Mouse (Mus musculus) embryonic facial prominence, embryonic 11.5 days (tissue): Measurements from ENCODE around the gene Gabarap. TPM values are rescaled to one million over a fixed set of nuclear protein-coding genes. Genes with fewer than 3 reads are reported as not detected.
A peak's percentile ranks its signal among the peaks of the same experiment; 100 is the strongest.

Experiments used
- ATAC-seq: fragments of 200-750 bp; cut with Nextera tagmentation; replicated peaks from 2 replicates; pipeline ENCODE4 v1.8.0; 2017; ENCODE audit warnings: low read depth; ENCODE audit not compliant: insufficient number of reproducible peaks, low FRiP score, low TSS enrichment
- DNase-seq: peaks from one replicate; pipeline ENCODE4 v3.0.0-alpha.2; 2015; ENCODE audit warnings: low spot score
- H3K27ac ChIP-seq: fragments of 300-500 bp; sonication (generic); replicated peaks from 2 replicates; pipeline ENCODE4 v1.5.1; 2014; ENCODE audit warnings: mild to moderate bottlenecking, low read depth, low read length, control low read depth
- H3K27me3 ChIP-seq: fragments of 300-500 bp; sonication (generic); 2 replicates; pipeline ENCODE4 v1.6.1; 2014; ENCODE audit warnings: mild to moderate bottlenecking, low read length, moderate library complexity, mixed read lengths; ENCODE audit not compliant: control insufficient read depth, insufficient read depth
- H3K36me3 ChIP-seq: fragments of 300-500 bp; sonication (generic); replicated peaks from 2 replicates; pipeline ENCODE4 v1.6.1; 2014; ENCODE audit warnings: low read depth, mild to moderate bottlenecking, low read length, moderate library complexity, mixed read lengths; ENCODE audit not compliant: control insufficient read depth, insufficient read depth
- H3K4me1 ChIP-seq: fragments of 300-500 bp; sonication (generic); 2 replicates; pipeline ENCODE4 v1.6.1; 2014; ENCODE audit warnings: low read length, mixed read lengths; ENCODE audit not compliant: control insufficient read depth, insufficient read depth
- H3K4me2 ChIP-seq: fragments of 300-500 bp; sonication (generic); 2 replicates; pipeline ENCODE4 v1.6.1; 2014; ENCODE audit warnings: low read depth, mild to moderate bottlenecking, control low read depth, low read length, moderate library complexity
- H3K4me3 ChIP-seq: fragments of 300-500 bp; sonication (generic); 2 replicates; pipeline ENCODE4 v1.5.1; 2014; ENCODE audit warnings: low read depth, low read length, control low read depth
- H3K9ac ChIP-seq: fragments of 300-500 bp; sonication (generic); replicated peaks from 2 replicates; pipeline ENCODE4 v1.6.1; 2014; ENCODE audit warnings: mild to moderate bottlenecking, control low read depth, low read length
- H3K9me3 ChIP-seq: fragments of 300-500 bp; sonication (generic); replicated peaks from 2 replicates; pipeline ENCODE4 v1.6.1; 2016; ENCODE audit warnings: mild to moderate bottlenecking, low read length, inconsistent platforms, mixed read lengths; ENCODE audit not compliant: control insufficient read depth
- WGBS: fragments of 180-500 bp; shearing (Covaris S2); extraction: QIAGEN DNeasy Blood & Tissue Kit; methylation state at CpG from one replicate; pipeline ENCODE4 v1.1.7; 2014; 5-methylcytosine and 5-hydroxymethylcytosine counted together
- polyA plus RNA-seq: library from polyadenylated mRNA; unstranded; fragments of >200 nt; fragmentation: Nextera tagmentation; extraction: Ambion mirVana; gene quantifications from 2 replicates; pipeline ENCODE4 v1.2.1, GENCODE M21; 2014

Gene Gabarap
- polyA plus RNA-seq, 1 experiment from 2014 or later = 474 TPM

DNA sequence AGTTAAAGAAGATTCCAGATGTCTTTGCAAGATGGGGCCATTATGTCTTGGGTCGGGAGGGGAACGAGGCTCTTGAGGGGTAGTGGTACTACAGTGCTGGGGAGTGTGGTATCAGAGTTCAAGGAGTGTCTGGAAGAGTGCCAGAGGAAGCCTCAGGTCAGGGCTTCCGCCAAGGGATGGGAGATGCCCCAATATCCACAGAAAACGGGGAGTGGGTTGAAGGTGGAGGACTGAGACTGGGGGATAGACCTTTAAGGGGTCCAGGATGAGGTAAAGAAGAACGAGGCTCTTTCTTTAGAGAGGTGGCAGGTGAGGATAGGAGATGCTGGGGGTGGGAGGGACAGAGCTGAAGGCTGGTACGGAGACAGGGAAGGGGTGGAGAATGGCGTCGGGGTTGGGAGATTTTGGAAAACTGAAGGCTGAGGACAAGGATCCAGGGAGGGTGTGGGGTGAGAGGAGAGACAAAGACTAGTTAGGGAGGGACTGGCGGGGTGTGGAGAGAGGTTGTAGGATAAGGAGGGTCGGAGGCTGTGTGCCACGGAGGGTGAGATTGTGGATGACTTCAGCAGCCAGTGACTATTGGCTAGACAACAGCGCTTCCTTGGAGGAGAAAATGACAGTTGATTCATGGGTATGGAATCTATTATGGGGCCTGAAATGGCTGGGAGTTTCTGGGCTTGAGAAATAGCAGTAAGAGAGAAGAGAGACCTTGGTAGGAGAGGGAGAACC is 37.6 kb downstream of the Gabarap start:
- Histone ChIP-seq H3K4me1 (peaks cover 13% of the 10 kb centered on the region), H3K27me3 (no peaks in the 10 kb centered on the region), H3K4me3 (peak overlapping the region; percentile 17), H3K9me3 (no peaks in the 10 kb centered on the region), H3K27ac (peak overlapping the region; percentile 80), H3K4me2 (peak overlapping the region; percentile 37), H3K36me3 (peaks cover 9% of the 10 kb centered on the region), H3K9ac (peak overlapping the region; percentile 29)
- ATAC-seq (0 out of 2 replicates have a peak, but pooled peaks have one; percentile 8), DNase-seq (no peak)
- 25% methylated on average over 12 of the region's 12 CpGs for WGBS

GRCm38 (mm10) chr11:70029130-70029801 is 38.3 kb downstream of the Gabarap start:
- H3K27ac ChIP-seq = peak overlapping the region; percentile 80; the same call in 1 of the 2 replicates
- H3K4me1 ChIP-seq = peaks cover 13% of the 10 kb centered on the region
- H3K4me3 ChIP-seq = peak overlapping the region; percentile 17
- peak overlapping the region; percentile 37 for H3K4me2 ChIP-seq
- H3K36me3 ChIP-seq = peaks cover 9% of the 10 kb centered on the region
- peak overlapping the region; percentile 37 for H3K9ac ChIP-seq
- H3K9me3 ChIP-seq = no peaks in the 10 kb centered on the region
- ATAC-seq (peak; percentile 92), DNase-seq (peak; percentile 97)
- 1% methylated on average over 20 of the region's 20 CpGs for WGBS
- H3K27me3 ChIP-seq = no peaks in the 10 kb centered on the region

DNA sequence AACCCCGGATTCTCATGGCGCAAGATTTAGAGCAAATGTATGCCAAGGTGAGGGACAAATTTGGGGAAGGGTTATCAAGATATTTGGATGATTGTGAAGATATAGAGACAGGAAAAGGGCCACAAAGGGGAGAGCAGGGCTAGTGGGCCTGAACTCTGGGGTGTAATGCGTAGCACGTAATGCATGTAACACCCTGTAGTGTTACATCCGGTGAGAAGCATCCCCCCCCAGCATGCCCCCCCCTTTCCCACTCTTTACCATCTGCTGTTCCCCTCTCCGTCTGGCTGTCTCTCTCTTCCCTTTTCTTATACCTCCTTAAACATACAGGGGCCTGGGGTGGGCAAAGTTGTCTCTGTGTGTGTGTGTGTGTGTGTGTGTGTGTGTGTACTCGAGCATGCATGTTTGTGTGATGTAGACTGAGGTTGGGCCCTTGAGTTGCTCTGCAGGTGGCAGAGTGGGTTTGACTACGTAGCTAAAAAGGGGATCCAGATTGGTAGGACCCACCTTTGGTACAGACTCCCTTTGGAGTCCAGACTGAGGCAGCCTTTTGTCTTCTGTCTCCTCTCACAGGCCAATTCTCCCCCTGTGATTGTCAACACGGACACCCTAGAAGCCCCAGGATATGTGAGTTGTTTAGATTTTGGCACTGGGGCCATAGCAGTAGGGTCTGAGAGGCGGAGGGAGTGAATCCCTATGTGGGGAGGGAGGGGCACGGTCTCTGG is 39.0 kb downstream of the Gabarap start:
- Histone ChIP-seq H3K36me3 (peaks cover 9% of the 10 kb centered on the region), H3K4me1 (peaks cover 13% of the 10 kb centered on the region), H3K4me2 (peak overlapping the region; percentile 37), H3K27ac (peak overlapping the region; percentile 80; the same call in 1 of the 2 replicates), H3K9ac (peak overlapping the region; percentile 37), H3K4me3 (peak overlapping the region; percentile 17), H3K9me3 (no peaks in the 10 kb centered on the region), H3K27me3 (no peaks in the 10 kb centered on the region)
- no peak for ATAC-seq
- DNase-seq = no peak
- 46% methylated on average over 11 of the region's 11 CpGs for WGBS

- Histone ChIP-seq H3K36me3 (peaks cover 9% of the 10 kb centered on the region), H3K4me1 (peaks cover 13% of the 10 kb centered on the region)
Observed at GRCm38 (mm10) chr11:70030651-70031320, 39.8 kb downstream of the Gabarap start.

DNA sequence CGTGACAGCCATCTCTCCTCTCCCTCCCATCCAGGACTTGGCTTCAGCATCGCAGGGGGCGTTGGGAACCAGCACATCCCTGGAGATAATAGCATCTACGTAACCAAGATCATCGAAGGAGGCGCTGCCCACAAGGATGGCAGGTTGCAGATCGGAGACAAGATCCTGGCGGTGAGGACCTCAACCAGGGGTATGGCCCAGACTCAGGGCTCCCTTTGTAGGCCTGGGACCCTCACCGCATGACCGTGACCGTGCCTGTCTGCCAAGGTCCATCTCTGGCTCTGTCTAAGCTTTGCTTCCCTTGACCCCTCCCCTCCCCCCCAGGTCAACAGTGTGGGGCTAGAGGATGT is 40.4 kb downstream of the Gabarap start:
- H3K4me2 ChIP-seq = no peak overlapping the region
- peaks cover 13% of the 10 kb centered on the region for H3K4me1 ChIP-seq
- DNase-seq (no peak), ATAC-seq (no peak)
- no peak overlapping the region for H3K27ac ChIP-seq
- H3K36me3 ChIP-seq = peaks cover 9% of the 10 kb centered on the region
- H3K4me3 ChIP-seq = no peak overlapping the region
- no peak overlapping the region for H3K9ac ChIP-seq
- WGBS = 97% methylated on average over 11 of the region's 11 CpGs
- no peaks in the 10 kb centered on the region for H3K9me3 ChIP-seq
- H3K27me3 ChIP-seq = no peaks in the 10 kb centered on the region

More at GRCm38 (mm10) chr11:70030651-70031320, 39.8 kb downstream of the Gabarap start:
- Histone ChIP-seq H3K9me3 (no peaks in the 10 kb centered on the region), H3K9ac (no peak overlapping the region), H3K27ac (no peak overlapping the region; the same call in 1 of the 2 replicates), H3K27me3 (no peaks in the 10 kb centered on the region), H3K4me2 (no peak overlapping the region), H3K4me3 (no peak overlapping the region)
- no peak for DNase-seq
- 96% methylated on average over 28 of the region's 28 CpGs for WGBS
- ATAC-seq = no peak

- H3K9me3 ChIP-seq = no peaks in the 10 kb centered on the region
- no peak overlapping the region for H3K4me3 ChIP-seq
- 80% methylated on average over 7 of the region's 7 CpGs for WGBS
- H3K27ac ChIP-seq = no peak overlapping the region
- no peaks in the 10 kb centered on the region for H3K4me1 ChIP-seq
- H3K36me3 ChIP-seq = no peaks in the 10 kb centered on the region; the same call in none of the 2 replicates
- no peak for ATAC-seq
- no peaks in the 10 kb centered on the region for H3K27me3 ChIP-seq
- no peak for DNase-seq
- no peak overlapping the region for H3K9ac ChIP-seq
- H3K4me2 ChIP-seq = no peak overlapping the region
Observed at GRCm38 (mm10) chr11:70038174-70038573, 47.2 kb downstream of the Gabarap start.

GRCm38 (mm10) chr11:70039631-70040030 is 48.7 kb downstream of the Gabarap start:
- no peaks in the 10 kb centered on the region for H3K27me3 ChIP-seq
- no peak overlapping the region for H3K27ac ChIP-seq
- no peak overlapping the region for H3K4me3 ChIP-seq
- no peak overlapping the region for H3K9ac ChIP-seq
- no peak for ATAC-seq
- 91% methylated on average over 10 of the region's 10 CpGs for WGBS
- H3K4me1 ChIP-seq = no peaks in the 10 kb centered on the region
- no peak for DNase-seq
- H3K36me3 ChIP-seq = peaks cover 2% of the 10 kb centered on the region
- no peaks in the 10 kb centered on the region for H3K9me3 ChIP-seq
- H3K4me2 ChIP-seq = no peak overlapping the region
